In the genomic region with DNA sequence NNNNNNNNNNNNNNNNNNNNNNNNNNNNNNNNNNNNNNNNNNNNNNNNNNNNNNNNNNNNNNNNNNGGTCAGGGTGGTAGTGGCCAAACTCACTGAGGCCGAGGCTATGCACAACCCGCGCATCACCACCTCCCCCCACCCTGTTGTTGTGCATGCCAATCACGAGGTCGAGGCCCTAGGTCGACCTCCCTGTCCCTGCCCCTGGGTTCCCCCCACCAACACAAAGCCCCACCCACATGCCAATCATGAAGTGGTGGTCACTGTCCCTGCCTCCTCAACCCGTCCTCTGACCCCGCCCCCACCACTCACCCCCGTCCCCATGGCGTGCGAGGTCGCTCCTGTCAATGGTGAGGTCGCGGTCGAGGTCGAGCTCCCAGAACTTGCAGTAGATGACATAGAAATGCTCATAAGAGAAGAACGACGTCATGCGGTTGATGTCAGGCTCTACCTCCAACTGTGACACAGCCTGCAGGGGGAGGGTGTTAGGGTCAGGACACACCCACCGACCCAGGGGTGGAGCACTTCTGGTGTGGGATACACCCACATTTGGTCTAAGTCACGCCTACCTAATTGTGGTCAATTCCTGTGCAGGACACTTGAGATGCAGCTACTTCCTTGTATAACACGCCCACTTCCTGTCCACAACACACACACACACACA, we compare ENCODE assay signal across 9 mouse cellular contexts. TPM values are rescaled to one million over a fixed set of nuclear protein-coding genes. Genes with fewer than 3 reads are reported as not detected.
DNase-seq lines count a peak whose midpoint lies in the region; ATAC-seq and TF ChIP-seq lines count a peak whose summit lies in the region.
"Had no signal": no experiment of that assay in that cellular context is flagged by ENCODE, and none has a peak within 500 bp of the region (broad histone marks: within the 10 kb centered on the region; RNA-seq: fewer than 3 reads in every experiment).

No protein-coding gene starts in this region.

- peak; percentile 10 for DNase-seq in urinary bladder, postnatal 10 days (ENCODE audit: low spot score)
- no peak for DNase-seq in urinary bladder, postnatal 36 days (ENCODE audit: low spot score in 2 of 2)
- peak; percentile 6 for DNase-seq in gastrocnemius, postnatal 25 days
- peak; percentile 2 to 55 for DNase-seq in kidney, postnatal 25 days

- H3K4me3 ChIP-seq in forebrain, embryonic 12.5 days (replicated peaks) = no peak overlapping the region
- no peak overlapping the region for H3K4me3 ChIP-seq in forebrain, embryonic 16.5 days (replicated peaks; ENCODE audit: low read length)
- peak overlapping the region; percentile 68 for H3K4me3 ChIP-seq in testis, adult 2 months (ENCODE audit: control insufficient read depth, low read depth, low read length)

- H3K27ac ChIP-seq in forebrain, embryonic 12.5 days = no peak overlapping the region
- no peak overlapping the region for H3K27ac ChIP-seq in forebrain, embryonic 16.5 days (ENCODE audit: low read length)
- peak overlapping the region; percentile 21; the same call in 1 of the 2 replicates for H3K27ac ChIP-seq in testis, adult 2 months (ENCODE audit: control insufficient read depth, insufficient read depth, low read depth, low read length)

- peaks cover 34% of the 10 kb centered on the region for H3K9me3 ChIP-seq in forebrain, embryonic 12.5 days
- H3K9me3 ChIP-seq in forebrain, embryonic 16.5 days (ENCODE audit: control insufficient read depth, low read length) = peaks cover 27% of the 10 kb centered on the region

- no peak for TF ChIP-seq POLR2A in testis, adult 2 months (IDR thresholded peaks at IDR 0.05; ENCODE audit: control insufficient read depth, low read depth, low read length)

- peaks cover 36% of the 10 kb centered on the region for H3K36me3 ChIP-seq in forebrain, embryonic 12.5 days (replicated peaks)
- H3K36me3 ChIP-seq in forebrain, embryonic 16.5 days (ENCODE audit: control insufficient read depth, insufficient read depth) = peaks cover 35% of the 10 kb centered on the region
- no peaks in the 10 kb centered on the region; the same call in 1 of the 2 replicates for H3K36me3 ChIP-seq in testis, adult 2 months (ENCODE audit: control insufficient read depth, insufficient read depth, low read length)

- H3K27me3 ChIP-seq in forebrain, embryonic 12.5 days = no peaks in the 10 kb centered on the region
- no peaks in the 10 kb centered on the region for H3K27me3 ChIP-seq in forebrain, embryonic 16.5 days (replicated peaks; ENCODE audit: control insufficient read depth, insufficient read depth, low read length)
- no peaks in the 10 kb centered on the region for H3K27me3 ChIP-seq in testis, adult 2 months (ENCODE audit: control insufficient read depth, insufficient read depth, low read length)

- H3K9ac ChIP-seq in forebrain, embryonic 12.5 days = no peak overlapping the region
- no peak overlapping the region for H3K9ac ChIP-seq in forebrain, embryonic 16.5 days (replicated peaks; ENCODE audit: low read depth, low read length)

- no peaks in the 10 kb centered on the region for H3K4me1 ChIP-seq in forebrain, embryonic 12.5 days
- no peaks in the 10 kb centered on the region for H3K4me1 ChIP-seq in forebrain, embryonic 16.5 days (replicated peaks; ENCODE audit: control insufficient read depth, insufficient read depth, low read length)
- peaks cover 21% of the 10 kb centered on the region for H3K4me1 ChIP-seq in testis, adult 2 months (ENCODE audit: control insufficient read depth, insufficient read depth, low read length)

- TF ChIP-seq CTCF in testis, adult 2 months (IDR thresholded peaks at IDR 0.05; ENCODE audit: control insufficient read depth, insufficient read depth, insufficient replicate concordance, low read depth, low read length) = no peak

- no peak overlapping the region for H3K4me2 ChIP-seq in forebrain, embryonic 12.5 days
- H3K4me2 ChIP-seq in forebrain, embryonic 16.5 days (ENCODE audit: low read length) = no peak overlapping the region

- WGBS in forebrain, embryonic 12.5 days = 95% methylated on average over 22 of the region's 22 CpGs
- 97% methylated on average over 18 of the region's 22 CpGs for WGBS in forebrain, embryonic 16.5 days

- ATAC-seq in forebrain, embryonic 12.5 days (ENCODE audit: low FRiP score) = peak; percentile 23; the same call in 1 of the 2 replicates
- ATAC-seq in forebrain, embryonic 16.5 days = no peak
- ATAC-seq in megakaryocyte-erythroid progenitor cell, adult 5-6 weeks (replicated peaks; ENCODE audit: low FRiP score, low TSS enrichment, poor library complexity, severe bottlenecking) = peak; percentile 35

RNA-seq across cellular contexts. Expression of gene Ppp2r3d, which starts 37.9 kb away (rescaled TPM):
- polyA plus RNA-seq in forebrain, embryonic 12.5 days (2016; fragmentation: Nextera tagmentation; extraction: Ambion mirVana) = 160 and 163 TPM in 2 replicates
- 146 and 161 TPM in 2 replicates for polyA plus RNA-seq in forebrain, embryonic 16.5 days (2015; fragmentation: Nextera tagmentation; extraction: Ambion mirVana)
- 10 to 100 TPM; 32.5 to 37.0 TPM for total RNA-seq in gastrocnemius, postnatal 25 days (2021)
- 46.3 and 63.5 TPM in 2 replicates for total RNA-seq in megakaryocyte-erythroid progenitor cell, adult 5-6 weeks (2014; fragmentation: Nextera tagmentation)
- 9.3 and 9.6 TPM in 2 replicates for total RNA-seq in megakaryocyte-erythroid progenitor cell, adult 5-6 weeks (2017)
- 117 TPM in 2 replicates for polyA plus RNA-seq in testis, adult 2 months (2012; rRNA removed)

RNA-seq across cellular contexts. Expression of gene Gm21836, which starts 54.8 kb away (rescaled TPM):
- not detected in 2 replicates for polyA plus RNA-seq in forebrain, embryonic 12.5 days (2016; fragmentation: Nextera tagmentation; extraction: Ambion mirVana)
- polyA plus RNA-seq in forebrain, embryonic 16.5 days (2015; fragmentation: Nextera tagmentation; extraction: Ambion mirVana) = not detected in 2 replicates
- total RNA-seq in gastrocnemius, postnatal 25 days (2021) = not detected
- total RNA-seq in megakaryocyte-erythroid progenitor cell, adult 5-6 weeks (2014; fragmentation: Nextera tagmentation) = not detected in 2 replicates
- total RNA-seq in megakaryocyte-erythroid progenitor cell, adult 5-6 weeks (2017) = not detected in 2 replicates
- not detected in 2 replicates for polyA plus RNA-seq in testis, adult 2 months (2012; rRNA removed)
- polyA plus RNA-seq: C2C12 had no signal

Comparison
In these comparisons a context has a peak if more than half of its experiments do, and no peak if none do; other contexts are left out.
1. DNase-seq: peak in urinary bladder, postnatal 10 days (single experiment), gastrocnemius, postnatal 25 days (single experiment) and kidney, postnatal 25 days (2 of 2); none in urinary bladder, postnatal 36 days (0 of 2).